Comparison of ENCODE assay signal across 9 mouse cellular contexts in the genomic region with DNA sequence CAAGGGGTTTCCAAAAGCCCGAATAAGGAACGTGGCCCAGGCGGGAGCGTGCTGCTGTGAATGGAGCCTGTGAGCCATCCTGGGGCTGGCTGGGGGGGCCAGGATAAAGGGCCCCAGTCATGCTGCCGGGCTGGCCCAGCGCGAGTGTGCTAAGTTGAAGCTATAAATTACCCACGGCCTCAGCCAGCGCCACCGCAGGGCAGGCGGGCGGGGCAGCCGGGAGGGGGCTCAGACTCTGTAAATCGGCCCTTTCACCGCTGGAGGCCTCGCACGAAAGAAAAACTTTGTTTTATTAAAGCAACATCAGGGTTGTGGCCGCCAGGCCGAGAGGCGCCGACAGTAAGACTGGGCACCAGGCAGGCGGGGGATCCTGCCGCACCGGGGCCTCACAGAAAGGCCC. TPM values are rescaled to one million over a fixed set of nuclear protein-coding genes. Genes with fewer than 3 reads are reported as not detected.
DNase-seq lines count a peak whose midpoint lies in the region; ATAC-seq lines count a peak whose summit lies in the region.
"Had no signal": no experiment of that assay in that cellular context is flagged by ENCODE, and none has a peak within 500 bp of the region (broad histone marks: within the 10 kb centered on the region; RNA-seq: fewer than 3 reads in every experiment).

No protein-coding gene starts in this region.

- peak overlapping the region; percentile 64 for H3K9ac ChIP-seq in heart, embryonic 11.5 days (ENCODE audit: low read depth, low read length)
- no peak overlapping the region for H3K9ac ChIP-seq in hindbrain, embryonic 15.5 days
- peak overlapping the region; percentile 8; the same call in 1 of the 2 replicates for H3K9ac ChIP-seq in midbrain, embryonic 12.5 days (replicated peaks)

- ATAC-seq in heart, embryonic 11.5 days (replicated peaks; ENCODE audit: insufficient number of reproducible peaks, low FRiP score, low TSS enrichment), result no peak
- ATAC-seq in hindbrain, embryonic 15.5 days (ENCODE audit: low FRiP score, low read depth), result no peak
- no peak for ATAC-seq in midbrain, embryonic 12.5 days (ENCODE audit: low FRiP score, low read depth)
- no peak for ATAC-seq in cerebellum, adult (ENCODE audit: insufficient number of reproducible peaks, low FRiP score, low TSS enrichment)

- H3K4me2 ChIP-seq in heart, embryonic 11.5 days, result peak overlapping the region; percentile 45
- no peak overlapping the region for H3K4me2 ChIP-seq in hindbrain, embryonic 15.5 days
- H3K4me2 ChIP-seq in midbrain, embryonic 12.5 days (replicated peaks), result peak overlapping the region; percentile 32

- H3K4me1 ChIP-seq in heart, embryonic 11.5 days (ENCODE audit: control insufficient read depth, insufficient read depth, low read length), result peaks cover 45% of the 10 kb centered on the region
- peaks cover 56% of the 10 kb centered on the region for H3K4me1 ChIP-seq in hindbrain, embryonic 15.5 days (replicated peaks)
- peaks cover 94% of the 10 kb centered on the region for H3K4me1 ChIP-seq in midbrain, embryonic 12.5 days

- WGBS in heart, embryonic 11.5 days (ENCODE audit: insufficient replicate concordance), result 6% methylated on average over 24 of the region's 24 CpGs
- WGBS in hindbrain, embryonic 15.5 days, result 3% methylated on average over 24 of the region's 24 CpGs
- 2% methylated on average over 24 of the region's 24 CpGs for WGBS in midbrain, embryonic 12.5 days

- no peak for DNase-seq in heart, postnatal 25 days (ENCODE audit: low spot score)
- DNase-seq in embryo, embryonic 9.5 days (ENCODE audit: extremely low spot score), result peak; percentile 69
- no peak for DNase-seq in cerebellum, postnatal 36 days
- DNase-seq in thymus, postnatal 36 days, result no peak

- intact Hi-C loops in heart, postnatal 25 days (cut with DNase I), result no loop called here

- no peaks in the 10 kb centered on the region for H3K36me3 ChIP-seq in heart, embryonic 11.5 days (ENCODE audit: control insufficient read depth, insufficient read depth, low read length)
- H3K36me3 ChIP-seq in hindbrain, embryonic 15.5 days, result no peaks in the 10 kb centered on the region
- H3K36me3 ChIP-seq in midbrain, embryonic 12.5 days, result no peaks in the 10 kb centered on the region

- H3K27ac ChIP-seq in heart, embryonic 11.5 days (ENCODE audit: low read depth, low read length), result peak overlapping the region; percentile 46; the same call in 1 of the 2 replicates
- peak overlapping the region; percentile 56 for H3K27ac ChIP-seq in hindbrain, embryonic 15.5 days (replicated peaks)
- peak overlapping the region; percentile 77 for H3K27ac ChIP-seq in midbrain, embryonic 12.5 days (replicated peaks)

- H3K4me3 ChIP-seq in heart, embryonic 11.5 days (ENCODE audit: low read depth, low read length), result no peak overlapping the region
- no peak overlapping the region for H3K4me3 ChIP-seq in hindbrain, embryonic 15.5 days
- H3K4me3 ChIP-seq in midbrain, embryonic 12.5 days, result no peak overlapping the region

- peaks cover 23% of the 10 kb centered on the region for H3K27me3 ChIP-seq in heart, embryonic 11.5 days (ENCODE audit: control insufficient read depth, insufficient read depth, low read length)
- peaks cover 21% of the 10 kb centered on the region for H3K27me3 ChIP-seq in hindbrain, embryonic 15.5 days
- peaks cover 86% of the 10 kb centered on the region for H3K27me3 ChIP-seq in midbrain, embryonic 12.5 days

- H3K9me3 ChIP-seq in heart, embryonic 11.5 days (replicated peaks; ENCODE audit: control insufficient read depth, low read length), result no peaks in the 10 kb centered on the region
- no peaks in the 10 kb centered on the region for H3K9me3 ChIP-seq in hindbrain, embryonic 15.5 days
- H3K9me3 ChIP-seq in midbrain, embryonic 12.5 days, result no peaks in the 10 kb centered on the region

RNA-seq across cellular contexts. Expression of gene Fgfr3, which starts 29.1 kb away (rescaled TPM):
- polyA plus RNA-seq in heart, embryonic 11.5 days (2014; fragmentation: Nextera tagmentation; extraction: Ambion mirVana), result 4.4 and 4.9 TPM in 2 replicates
- 10 to 100 TPM in 1 of 2 experiments, 1 to 10 TPM in 1; 4.9 to 10.8 TPM for total RNA-seq in heart, postnatal 25 days (2021)
- polyA plus RNA-seq in hindbrain, embryonic 15.5 days (2015; fragmentation: Nextera tagmentation; extraction: Ambion mirVana), result 39.4 and 40.5 TPM in 2 replicates
- 66.2 and 88.3 TPM in 2 replicates for polyA plus RNA-seq in midbrain, embryonic 12.5 days (2016; fragmentation: Nextera tagmentation; extraction: Ambion mirVana)
- total RNA-seq: neutrophil, adult 5-6 weeks had no signal

RNA-seq across cellular contexts. Expression of gene Tmem129, which starts 34.2 kb away (rescaled TPM):
- 41.5 and 42.3 TPM in 2 replicates for polyA plus RNA-seq in heart, embryonic 11.5 days (2014; fragmentation: Nextera tagmentation; extraction: Ambion mirVana)
- total RNA-seq in heart, postnatal 25 days (2021), result 10 to 100 TPM; 19.8 to 20.2 TPM
- polyA plus RNA-seq in hindbrain, embryonic 15.5 days (2015; fragmentation: Nextera tagmentation; extraction: Ambion mirVana), result 31.4 and 32.7 TPM in 2 replicates
- 31.8 and 37.5 TPM in 2 replicates for polyA plus RNA-seq in midbrain, embryonic 12.5 days (2016; fragmentation: Nextera tagmentation; extraction: Ambion mirVana)

RNA-seq across cellular contexts. Expression of gene Tacc3, which starts 34.5 kb away (rescaled TPM):
- 171 and 186 TPM in 2 replicates for polyA plus RNA-seq in heart, embryonic 11.5 days (2014; fragmentation: Nextera tagmentation; extraction: Ambion mirVana)
- total RNA-seq in heart, postnatal 25 days (2021), result 1 to 10 TPM; 2.4 TPM
- 40.9 and 48.9 TPM in 2 replicates for polyA plus RNA-seq in hindbrain, embryonic 15.5 days (2015; fragmentation: Nextera tagmentation; extraction: Ambion mirVana)
- 203 and 205 TPM in 2 replicates for polyA plus RNA-seq in midbrain, embryonic 12.5 days (2016; fragmentation: Nextera tagmentation; extraction: Ambion mirVana)

RNA-seq across cellular contexts. Expression of gene Slbp, which starts 40.0 kb away (rescaled TPM):
- 162 and 166 TPM in 2 replicates for polyA plus RNA-seq in heart, embryonic 11.5 days (2014; fragmentation: Nextera tagmentation; extraction: Ambion mirVana)
- 10 to 100 TPM; 15.3 to 16.2 TPM for total RNA-seq in heart, postnatal 25 days (2021)
- 118 and 127 TPM in 2 replicates for polyA plus RNA-seq in hindbrain, embryonic 15.5 days (2015; fragmentation: Nextera tagmentation; extraction: Ambion mirVana)
- polyA plus RNA-seq in midbrain, embryonic 12.5 days (2016; fragmentation: Nextera tagmentation; extraction: Ambion mirVana), result 231 TPM in 2 replicates
